25 mouse cellular contexts compared by ENCODE assay signal in genomic region chr11:62426266-62426665, GRCm38 (mm10). TPM values are rescaled to one million over a fixed set of nuclear protein-coding genes. Genes with fewer than 3 reads are reported as not detected.
DNase-seq lines count a peak whose midpoint lies in the region; ATAC-seq and TF ChIP-seq lines count a peak whose summit lies in the region.
"Had no signal": no experiment of that assay in that cellular context is flagged by ENCODE, and none has a peak within 500 bp of the region (broad histone marks: within the 10 kb centered on the region; RNA-seq: fewer than 3 reads in every experiment).

No protein-coding gene starts in this region.

- ATAC-seq in activated CD4-positive, CD25-positive, alpha-beta regulatory T cell, adult 4 months: no peak
- no peak for ATAC-seq in heart, embryonic 11.5 days (replicated peaks; ENCODE audit: insufficient number of reproducible peaks, low FRiP score, low TSS enrichment)
- ATAC-seq: CD4-positive, CD25-positive, alpha-beta regulatory T cell, adult 4 months; forebrain, embryonic 13.5 days; forebrain, postnatal 0 days; hindbrain, postnatal 0 days; inflammation-experienced regulatory T-cells, adult 6 months; intestine, embryonic 16.5 days had no signal

- in situ Hi-C loops in ES-E14 (cut with MboI; ENCODE audit: low sequenced_read_pairs in 2 of 2, unreplicated experiment in 2 of 2): no loop called here

- no peak overlapping the region for H3K4me3 ChIP-seq in ES-E14 (ENCODE audit: insufficient read depth in 1 of 2, low read depth in 1 of 2, low read length in 2 of 2, poor library complexity in 1 of 2, severe bottlenecking in 1 of 2)
- no peak overlapping the region for H3K4me3 ChIP-seq in heart, embryonic 11.5 days (ENCODE audit: low read depth, low read length)
- H3K4me3 ChIP-seq: forebrain, embryonic 10.5 days; forebrain, embryonic 13.5 days; heart, embryonic 12.5 days; heart, embryonic 15.5 days had no signal

- DNase-seq in lung, adult 18-20 months: peak; percentile 44 to 67
- no peak for DNase-seq in lung, postnatal 10 days
- DNase-seq in ES-E14 (ENCODE audit: low read depth, low spot score): no peak
- peak; percentile 13 for DNase-seq in lung, postnatal 14 days
- no peak for DNase-seq in thymus, postnatal 36 days
- DNase-seq: adrenal gland, adult 8-10 months; adrenal gland, postnatal 25 days; cerebellum, adult 11-12 months; cerebellum, adult 8-10 months; cerebellum, postnatal 10 days; forebrain, postnatal 0 days; gastrocnemius, postnatal 25 days; heart, postnatal 10 days; heart, postnatal 4 days had no signal

- H3K27me3 ChIP-seq in heart, embryonic 11.5 days (ENCODE audit: control insufficient read depth, insufficient read depth, low read length): no peaks in the 10 kb centered on the region
- H3K27me3 ChIP-seq: forebrain, embryonic 13.5 days; heart, embryonic 12.5 days; heart, embryonic 15.5 days had no signal

- peaks cover 15% of the 10 kb centered on the region for H3K36me3 ChIP-seq in ES-E14 (ENCODE audit: control insufficient read depth, insufficient read depth, low read length, poor library complexity, severe bottlenecking)
- peaks cover 13% of the 10 kb centered on the region for H3K36me3 ChIP-seq in heart, embryonic 11.5 days (ENCODE audit: control insufficient read depth, insufficient read depth, low read length)

- no peak overlapping the region for H3K4me2 ChIP-seq in heart, embryonic 11.5 days
- H3K4me2 ChIP-seq: forebrain, embryonic 13.5 days; heart, embryonic 12.5 days; heart, embryonic 15.5 days; hindbrain, embryonic 14.5 days had no signal

- WGBS in heart, embryonic 11.5 days (ENCODE audit: insufficient replicate concordance): 68% methylated on average over 5 of the region's 5 CpGs

- H3K4me1 ChIP-seq in ES-E14 (ENCODE audit: control insufficient read depth in 2 of 2, insufficient read depth in 2 of 2, low read length in 2 of 2, poor library complexity in 1 of 2): peaks cover 3 to 6% of the 10 kb centered on the region in 2 experiments
- H3K4me1 ChIP-seq in heart, embryonic 11.5 days (ENCODE audit: control insufficient read depth, insufficient read depth, low read length): peaks cover 6% of the 10 kb centered on the region
- H3K4me1 ChIP-seq: forebrain, embryonic 10.5 days; forebrain, embryonic 13.5 days; heart, embryonic 15.5 days had no signal

- H3K9ac ChIP-seq in ES-E14 (ENCODE audit: insufficient read depth, low read depth, low read length, poor library complexity, severe bottlenecking): peak overlapping the region; percentile 16; the same call in 1 of the 2 replicates
- no peak overlapping the region for H3K9ac ChIP-seq in heart, embryonic 11.5 days (ENCODE audit: low read depth, low read length)
- H3K9ac ChIP-seq: forebrain, embryonic 13.5 days; forebrain, postnatal 0 days; heart, embryonic 12.5 days; heart, embryonic 15.5 days; hindbrain, embryonic 14.5 days had no signal

- H3K9me3 ChIP-seq in ES-E14 (ENCODE audit: control insufficient read depth, insufficient read depth, low read depth, low read length): no peaks in the 10 kb centered on the region
- H3K9me3 ChIP-seq in heart, embryonic 11.5 days (replicated peaks; ENCODE audit: control insufficient read depth, low read length): no peaks in the 10 kb centered on the region
- H3K9me3 ChIP-seq: forebrain, embryonic 10.5 days; forebrain, embryonic 13.5 days; heart, embryonic 12.5 days; heart, embryonic 15.5 days had no signal

- H3K27ac ChIP-seq in ES-E14 (ENCODE audit: insufficient read depth, low read depth, low read length, poor library complexity, severe bottlenecking): peak overlapping the region; percentile 5; the same call in 1 of the 2 replicates
- H3K27ac ChIP-seq in heart, embryonic 11.5 days (ENCODE audit: low read depth, low read length): no peak overlapping the region
- H3K27ac ChIP-seq: forebrain, embryonic 10.5 days; forebrain, embryonic 13.5 days; heart, embryonic 15.5 days; hindbrain, embryonic 14.5 days; hindbrain, postnatal 0 days had no signal

TF ChIP-seq in ES-E14, 5 proteins besides CTCF, POLR2A, EP300 and RAD21:
- TF ChIP-seq HCFC1 (IDR thresholded peaks at IDR 0.05; ENCODE audit: borderline replicate concordance, insufficient read depth, low read length): no peak
- no peak for TF ChIP-seq ZC3H11A (IDR thresholded peaks at IDR 0.05; ENCODE audit: borderline replicate concordance, low read depth, low read length)
- TF ChIP-seq ZNF384 (IDR thresholded peaks at IDR 0.05; ENCODE audit: low read depth, low read length): no peak
- no peak for TF ChIP-seq CHD2 (IDR thresholded peaks at IDR 0.05; ENCODE audit: low read depth, low read length)
- TF ChIP-seq MAFK (IDR thresholded peaks at IDR 0.05; ENCODE audit: insufficient read depth, low read depth, low read length): no peak

RNA-seq across cellular contexts. Expression of gene Pigl, which starts 32.0 kb away (rescaled TPM):
- 21.9 and 25.8 TPM in 2 replicates for total RNA-seq in ES-E14 (2012; rRNA removed)
- polyA plus RNA-seq in activated CD4-positive, CD25-positive, alpha-beta regulatory T cell, adult 4 months (2017; shearing (Covaris generic)): 1 to 10 TPM; 6.8 to 9.9 TPM
- polyA plus RNA-seq in heart, embryonic 11.5 days (2014; fragmentation: Nextera tagmentation; extraction: Ambion mirVana): 14.0 and 15.1 TPM in 2 replicates

RNA-seq across cellular contexts. Expression of gene Ncor1, which starts 32.1 kb away (rescaled TPM):
- 186 and 206 TPM in 2 replicates for total RNA-seq in ES-E14 (2012; rRNA removed)
- polyA plus RNA-seq in activated CD4-positive, CD25-positive, alpha-beta regulatory T cell, adult 4 months (2017; shearing (Covaris generic)): 100 to 1,000 TPM; 162 to 188 TPM
- 128 and 149 TPM in 2 replicates for polyA plus RNA-seq in heart, embryonic 11.5 days (2014; fragmentation: Nextera tagmentation; extraction: Ambion mirVana)

Comparison
In these comparisons a context has a peak if more than half of its experiments do, and no peak if none do; other contexts are left out.
1. DNase-seq: peak in lung, adult 18-20 months (2 of 2) and lung, postnatal 14 days (single experiment); none in lung, postnatal 10 days (single experiment), ES-E14 (single experiment) and thymus, postnatal 36 days (0 of 2).